Mouse (Mus musculus): ENCODE data around the gene Psmg1.

DNA sequence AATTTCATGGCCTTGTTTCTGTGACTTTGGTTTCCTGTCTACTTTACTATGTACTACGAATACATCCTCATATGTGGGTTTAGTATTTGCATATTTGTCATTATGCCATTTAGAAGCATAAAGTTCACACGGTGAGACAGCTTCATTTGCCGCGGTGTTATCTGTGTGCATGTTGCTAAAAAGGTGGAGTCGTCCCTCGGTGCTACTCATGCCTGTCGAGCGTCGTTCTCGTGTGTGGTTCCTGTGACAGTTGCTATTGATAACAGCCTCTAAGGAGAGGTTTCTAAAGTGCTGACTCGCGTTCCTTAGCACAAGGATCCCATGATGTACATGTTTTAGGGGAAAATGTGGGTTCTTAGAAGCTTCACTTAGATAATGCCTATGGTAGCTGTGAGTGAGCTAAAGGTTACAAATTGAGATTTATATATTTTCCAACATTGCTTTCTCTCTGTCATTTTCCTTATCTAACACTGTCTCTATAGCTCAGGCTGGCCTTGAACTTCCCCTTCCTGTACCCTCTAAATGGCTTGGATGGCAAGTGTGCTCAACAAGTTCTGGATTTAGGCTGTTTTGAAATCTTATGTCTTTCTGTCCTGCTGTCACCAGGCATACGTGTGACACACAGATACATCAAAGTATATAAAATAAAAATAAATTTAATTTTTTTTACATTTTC is 41.7 kb upstream of the Psmg1 start:
- TF ChIP-seq GATA1 (IDR thresholded peaks at IDR 0.05; ENCODE audit: low read length) (0 out of 2 replicates have a peak, but pooled peaks have one; percentile 13), TAL1 (IDR thresholded peaks at IDR 0.05; ENCODE audit: low read length) (no peak)

Data from erythroblast, embryonic 14.5 days (primary cell).